Comparison of ENCODE assay signal across 14 mouse cellular contexts in genomic region chr6:112516496-112516895, GRCm38 (mm10). TPM values are rescaled to one million over a fixed set of nuclear protein-coding genes. Genes with fewer than 3 reads are reported as not detected.
DNase-seq lines count a peak whose midpoint lies in the region; ATAC-seq and TF ChIP-seq lines count a peak whose summit lies in the region.
"Had no signal": no experiment of that assay in that cellular context is flagged by ENCODE, and none has a peak within 500 bp of the region (broad histone marks: within the 10 kb centered on the region; RNA-seq: fewer than 3 reads in every experiment).

No protein-coding gene starts in this region.

- H3K27ac ChIP-seq in ES-E14 (ENCODE audit: insufficient read depth, low read depth, low read length, poor library complexity, severe bottlenecking): no peak overlapping the region
- H3K27ac ChIP-seq in forebrain, embryonic 14.5 days (ENCODE audit: low read depth, low read length): no peak overlapping the region
- no peak overlapping the region for H3K27ac ChIP-seq in midbrain, embryonic 13.5 days
- H3K27ac ChIP-seq in liver, postnatal 0 days (ENCODE audit: low read depth): no peak overlapping the region

- no peak overlapping the region for H3K4me2 ChIP-seq in forebrain, embryonic 14.5 days (ENCODE audit: low read length)
- H3K4me2 ChIP-seq in midbrain, embryonic 13.5 days (replicated peaks): no peak overlapping the region
- H3K4me2 ChIP-seq in liver, postnatal 0 days (ENCODE audit: low read depth, low read length): no peak overlapping the region

- H3K4me3 ChIP-seq in ES-E14 (ENCODE audit: insufficient read depth in 1 of 2, low read depth in 1 of 2, low read length in 2 of 2, poor library complexity in 1 of 2, severe bottlenecking in 1 of 2): no peak overlapping the region
- H3K4me3 ChIP-seq in forebrain, embryonic 14.5 days (ENCODE audit: low read depth, low read length): no peak overlapping the region
- H3K4me3 ChIP-seq in midbrain, embryonic 13.5 days (replicated peaks): no peak overlapping the region
- H3K4me3 ChIP-seq in liver, postnatal 0 days (ENCODE audit: low read depth, low read length): no peak overlapping the region
- H3K4me3 ChIP-seq: megakaryocyte, embryonic 14.5 days had no signal

- ATAC-seq in forebrain, embryonic 14.5 days: peak; percentile 54
- peak; percentile 63 for ATAC-seq in midbrain, embryonic 13.5 days
- ATAC-seq in liver, postnatal 0 days: no peak
- ATAC-seq: CD4-positive, CD25-positive, alpha-beta regulatory T cell, adult 4 months had no signal

- TF ChIP-seq CTCF in brain, embryonic 14.5 days (IDR thresholded peaks at IDR 0.05; ENCODE audit: borderline replicate concordance, extremely low read depth, insufficient read depth, insufficient read length): no peak
- no peak for TF ChIP-seq CTCF in liver, postnatal 0 days (IDR thresholded peaks at IDR 0.05; ENCODE audit: low read depth)

- no peak for TF ChIP-seq POLR2A in brain, embryonic 14.5 days (IDR thresholded peaks at IDR 0.05; ENCODE audit: borderline replicate concordance, extremely low read depth, insufficient read depth, insufficient read length, poor library complexity, severe bottlenecking)

- H3K4me1 ChIP-seq in ES-E14 (ENCODE audit: control insufficient read depth in 2 of 2, insufficient read depth in 2 of 2, low read length in 2 of 2, poor library complexity in 1 of 2): no peaks in the 10 kb centered on the region
- H3K4me1 ChIP-seq in forebrain, embryonic 14.5 days (ENCODE audit: control insufficient read depth, insufficient read depth, low read length): peaks cover 4% of the 10 kb centered on the region; the same call in 1 of the 2 replicates
- peaks cover 9% of the 10 kb centered on the region for H3K4me1 ChIP-seq in midbrain, embryonic 13.5 days (replicated peaks)
- H3K4me1 ChIP-seq in liver, postnatal 0 days (ENCODE audit: insufficient read depth): no peaks in the 10 kb centered on the region

- DNase-seq in ES-E14 (ENCODE audit: low read depth, low spot score): peak; percentile 28
- peak; percentile 72 for DNase-seq in brain, embryonic 14.5 days (ENCODE audit: low read depth)
- DNase-seq in forebrain, embryonic 14.5 days (ENCODE audit: low spot score): peak; percentile 37
- no peak for DNase-seq in adrenal gland, postnatal 4 days (ENCODE audit: low spot score in 2 of 2)
- no peak for DNase-seq in cerebellum, postnatal 36 days
- DNase-seq in frontal cortex, postnatal 10 days (ENCODE audit: low spot score in 2 of 2): no peak
- DNase-seq in liver, postnatal 0 days: no peak
- DNase-seq: adrenal gland, postnatal 25 days; cerebellum, adult 11-12 months; gastrocnemius, postnatal 36 days; lung, adult 2 months had no signal

- in situ Hi-C loops in ES-E14 (cut with MboI; ENCODE audit: low sequenced_read_pairs in 2 of 2, unreplicated experiment in 2 of 2): no loop called here

- TF ChIP-seq EP300 in liver, postnatal 0 days (IDR thresholded peaks at IDR 0.05; ENCODE audit: low read depth): no peak

- no peaks in the 10 kb centered on the region for H3K36me3 ChIP-seq in ES-E14 (ENCODE audit: control insufficient read depth, insufficient read depth, low read length, poor library complexity, severe bottlenecking)
- H3K36me3 ChIP-seq in forebrain, embryonic 14.5 days (ENCODE audit: control insufficient read depth, insufficient read depth, low read length): no peaks in the 10 kb centered on the region
- H3K36me3 ChIP-seq in midbrain, embryonic 13.5 days: no peaks in the 10 kb centered on the region
- no peaks in the 10 kb centered on the region for H3K36me3 ChIP-seq in liver, postnatal 0 days (replicated peaks; ENCODE audit: insufficient read depth, low read length)

- no peaks in the 10 kb centered on the region for H3K27me3 ChIP-seq in forebrain, embryonic 14.5 days (replicated peaks; ENCODE audit: control insufficient read depth, insufficient read depth, low read length)
- H3K27me3 ChIP-seq in midbrain, embryonic 13.5 days: peaks cover 69% of the 10 kb centered on the region
- no peaks in the 10 kb centered on the region for H3K27me3 ChIP-seq in liver, postnatal 0 days (ENCODE audit: insufficient read depth, low read length)

- H3K9me3 ChIP-seq in ES-E14 (ENCODE audit: control insufficient read depth, insufficient read depth, low read depth, low read length): no peaks in the 10 kb centered on the region
- no peaks in the 10 kb centered on the region for H3K9me3 ChIP-seq in forebrain, embryonic 14.5 days (replicated peaks; ENCODE audit: control insufficient read depth, low read length)
- no peaks in the 10 kb centered on the region for H3K9me3 ChIP-seq in midbrain, embryonic 13.5 days
- no peaks in the 10 kb centered on the region for H3K9me3 ChIP-seq in liver, postnatal 0 days (ENCODE audit: low read length)

- no peak overlapping the region for H3K9ac ChIP-seq in ES-E14 (ENCODE audit: insufficient read depth, low read depth, low read length, poor library complexity, severe bottlenecking)
- no peak overlapping the region for H3K9ac ChIP-seq in forebrain, embryonic 14.5 days (ENCODE audit: low read length)
- H3K9ac ChIP-seq in midbrain, embryonic 13.5 days (replicated peaks): no peak overlapping the region
- H3K9ac ChIP-seq in liver, postnatal 0 days (replicated peaks): no peak overlapping the region

- WGBS in forebrain, embryonic 14.5 days: 4% methylated on average over 1 of the region's 1 CpGs
- WGBS in midbrain, embryonic 13.5 days: 4% methylated on average over 1 of the region's 1 CpGs
- WGBS in liver, postnatal 0 days (ENCODE audit: insufficient replicate concordance): 52% methylated on average over 1 of the region's 1 CpGs

TF ChIP-seq in ES-E14, 5 proteins besides CTCF, POLR2A, EP300 and RAD21:
- TF ChIP-seq MAFK (IDR thresholded peaks at IDR 0.05; ENCODE audit: insufficient read depth, low read depth, low read length) (no peak), HCFC1 (IDR thresholded peaks at IDR 0.05; ENCODE audit: borderline replicate concordance, insufficient read depth, low read length) (no peak), ZC3H11A (IDR thresholded peaks at IDR 0.05; ENCODE audit: borderline replicate concordance, low read depth, low read length) (no peak), CHD2 (IDR thresholded peaks at IDR 0.05; ENCODE audit: low read depth, low read length) (no peak), ZNF384 (IDR thresholded peaks at IDR 0.05; ENCODE audit: low read depth, low read length) (no peak)
TF ChIP-seq in ES-E14: peak in this region for 0.

RNA-seq across cellular contexts. Expression of gene Oxtr, which starts 26.8 kb away (rescaled TPM):
- 0.04 and 0.11 TPM in 2 replicates for total RNA-seq in ES-E14 (2012; rRNA removed)
- polyA plus RNA-seq in brain, embryonic 14.5 days (2012; rRNA removed): 0.53 and 1.1 TPM in 2 replicates
- 0.39 and 0.70 TPM in 2 replicates for polyA plus RNA-seq in forebrain, embryonic 14.5 days (2014; fragmentation: Nextera tagmentation; extraction: Ambion mirVana)
- 0.26 and 0.34 TPM in 2 replicates for polyA plus RNA-seq in midbrain, embryonic 13.5 days (2015; fragmentation: Nextera tagmentation; extraction: Ambion mirVana)
- total RNA-seq in adrenal gland, postnatal 4 days (2021): 10 to 100 TPM; 53.4 to 66.5 TPM
- polyA plus RNA-seq in liver, postnatal 0 days (2015; fragmentation: Nextera tagmentation; extraction: Ambion mirVana): 0.02 TPM in 1 of 2 replicates, not detected in the other
- polyA plus RNA-seq: CD4-positive, CD25-positive, alpha-beta regulatory T cell, adult 4 months had no signal

RNA-seq across cellular contexts. Expression of gene Cav3, which starts 57.2 kb away (rescaled TPM):
- not detected in 2 replicates for total RNA-seq in ES-E14 (2012; rRNA removed)
- polyA plus RNA-seq in brain, embryonic 14.5 days (2012; rRNA removed): 0.16 and 0.23 TPM in 2 replicates
- polyA plus RNA-seq in forebrain, embryonic 14.5 days (2014; fragmentation: Nextera tagmentation; extraction: Ambion mirVana): not detected in 2 replicates
- polyA plus RNA-seq in midbrain, embryonic 13.5 days (2015; fragmentation: Nextera tagmentation; extraction: Ambion mirVana): not detected in 2 replicates
- 1 to 10 TPM; 2.8 to 7.4 TPM for total RNA-seq in adrenal gland, postnatal 4 days (2021)
- 0.15 and 1.6 TPM in 2 replicates for polyA plus RNA-seq in liver, postnatal 0 days (2015; fragmentation: Nextera tagmentation; extraction: Ambion mirVana)
- total RNA-seq: adrenal gland, postnatal 25 days had no signal
- polyA plus RNA-seq: CD4-positive, CD25-positive, alpha-beta regulatory T cell, adult 4 months had no signal

Comparison
In these comparisons a context has a peak if more than half of its experiments do, and no peak if none do; other contexts are left out.
1. DNase-seq: peak in ES-E14 (single experiment), brain, embryonic 14.5 days (single experiment) and forebrain, embryonic 14.5 days (single experiment); none in adrenal gland, postnatal 4 days (0 of 2), cerebellum, postnatal 36 days (0 of 2), frontal cortex, postnatal 10 days (0 of 2) and liver, postnatal 0 days (single experiment).